Mouse (Mus musculus) hindbrain, embryonic 14.5 days (tissue): ENCODE results near the gene Prx. TPM values are rescaled to one million over a fixed set of nuclear protein-coding genes. Genes with fewer than 3 reads are reported as not detected.

Experiments
- ATAC-seq: fragments of 200-750 bp; cut with Nextera tagmentation; 2 replicates; pipeline ENCODE4 v1.8.0; 2017; ENCODE audit warnings: moderate number of reproducible peaks, mild to moderate bottlenecking, moderate TSS enrichment, moderate library complexity; ENCODE audit not compliant: low FRiP score
- DNase-seq: peaks from one replicate; pipeline ENCODE4 v3.0.0-alpha.2; 2015; ENCODE audit warnings: low spot score
- H3K27ac ChIP-seq: fragments of 300-500 bp; sonication (generic); 2 replicates; pipeline ENCODE4 v1.5.1; 2014; ENCODE audit warnings: mild to moderate bottlenecking, moderate library complexity
- H3K27me3 ChIP-seq: fragments of 300-500 bp; sonication (generic); 2 replicates; pipeline ENCODE4 v1.6.1; 2014; ENCODE audit warnings: mild to moderate bottlenecking, low read length, mixed read lengths; ENCODE audit not compliant: control insufficient read depth, insufficient read depth
- H3K36me3 ChIP-seq: fragments of 300-500 bp; sonication (generic); replicated peaks from 2 replicates; pipeline ENCODE4 v1.6.1; 2014; ENCODE audit not compliant: control insufficient read depth, insufficient read depth
- H3K4me1 ChIP-seq: fragments of 300-500 bp; sonication (generic); replicated peaks from 2 replicates; pipeline ENCODE4 v1.6.1; 2014; ENCODE audit warnings: antibody characterized with exemption, low read length, mixed read lengths; ENCODE audit not compliant: control insufficient read depth, insufficient read depth
- H3K4me2 ChIP-seq: fragments of 300-500 bp; sonication (generic); replicated peaks from 2 replicates; pipeline ENCODE4 v1.6.1; 2014; ENCODE audit warnings: mild to moderate bottlenecking, moderate library complexity
- H3K4me3 ChIP-seq: fragments of 300-500 bp; sonication (generic); replicated peaks from 2 replicates; pipeline ENCODE4 v1.5.1; 2014; ENCODE audit warnings: mild to moderate bottlenecking, low read length
- H3K9ac ChIP-seq: fragments of 300-500 bp; sonication (generic); 2 replicates; pipeline ENCODE4 v1.6.1; 2014
- H3K9me3 ChIP-seq: fragments of 300-500 bp; sonication (generic); 2 replicates; pipeline ENCODE4 v1.6.1; 2016; ENCODE audit warnings: low read length; ENCODE audit not compliant: control insufficient read depth
- WGBS: fragments of 180-500 bp; shearing (Covaris S2); extraction: QIAGEN DNeasy Blood & Tissue Kit; methylation state at CpG from one replicate; pipeline ENCODE4 v1.1.7; 2014; 5-methylcytosine and 5-hydroxymethylcytosine counted together
- polyA plus RNA-seq: library from polyadenylated mRNA; unstranded; fragments of >200 nt; fragmentation: Nextera tagmentation; extraction: Ambion mirVana; gene quantifications from 2 replicates; pipeline ENCODE4 v1.2.1, GENCODE M21; 2014

Gene Prx
- polyA plus RNA-seq, 1 experiment from 2014 or later, result 0.50 TPM

DNA sequence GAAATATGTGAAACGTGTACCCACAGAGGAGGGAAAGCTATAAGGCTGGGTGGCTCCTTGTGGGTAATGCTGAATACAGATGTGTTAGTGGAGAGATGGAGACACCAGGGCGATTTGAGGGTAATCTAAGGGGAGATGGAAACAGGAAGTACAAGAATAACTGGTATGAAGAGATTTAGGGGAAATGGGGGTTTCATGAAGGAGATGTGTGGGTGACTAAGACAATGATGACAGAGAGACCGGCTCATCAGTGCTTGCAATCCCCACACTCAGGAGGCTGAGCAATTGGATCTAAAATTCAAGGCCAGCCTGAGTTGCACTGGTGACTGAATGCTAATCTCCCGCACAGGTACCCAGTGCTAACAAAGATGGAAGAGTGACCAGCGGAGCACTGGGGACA lies 52.9 kb downstream of the Prx start:
- Histone ChIP-seq H3K9me3 (no peaks in the 10 kb centered on the region), H3K4me2 (peak overlapping the region; percentile 81), H3K4me3 (peak overlapping the region; percentile 76), H3K36me3 (peaks cover 8% of the 10 kb centered on the region), H3K27me3 (no peaks in the 10 kb centered on the region), H3K27ac (no peak overlapping the region), H3K9ac (peak overlapping the region; percentile 62; the same call in 1 of the 2 replicates), H3K4me1 (peaks cover 17% of the 10 kb centered on the region)
- ATAC-seq, result no peak
- no peak for DNase-seq
- 62% methylated on average over 5 of the region's 5 CpGs for WGBS

DNA sequence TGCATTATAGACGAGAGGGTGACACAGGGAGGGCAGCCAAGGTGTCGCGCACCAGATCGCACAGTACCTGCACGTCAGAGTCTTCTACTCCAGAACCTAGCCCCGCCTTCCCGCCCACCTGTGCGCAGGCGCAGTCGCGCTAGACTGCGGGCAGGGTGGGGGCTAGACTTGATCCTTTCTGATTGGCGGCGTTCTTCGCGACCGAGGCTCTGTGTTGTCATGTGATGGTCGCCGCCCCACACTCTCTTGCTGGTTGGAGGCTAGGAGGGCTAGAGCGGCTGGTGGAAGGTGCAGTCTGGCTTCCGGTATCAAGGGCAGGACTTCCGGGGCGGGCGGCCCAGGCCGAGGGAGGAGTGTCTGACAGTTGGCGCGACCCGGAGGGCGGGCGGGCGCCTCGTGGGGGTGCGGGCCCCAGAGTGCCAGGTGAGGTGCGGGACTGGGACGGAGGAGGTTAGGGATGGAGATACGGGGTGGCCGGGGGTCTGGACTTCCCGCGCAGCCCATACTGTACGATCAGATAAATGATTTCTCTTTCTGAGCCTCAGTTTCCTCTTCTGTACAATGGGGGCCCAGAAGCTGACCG lies 53.9 kb downstream of the Prx start, which contains the start of the genes Pld3 and 2310022A10Rik:
TSS of gene Pld3 (minus strand) at position 288 of the 583 bp plus-strand sequence.
TSS of gene 2310022A10Rik (plus strand) at position 303 of the 583 bp plus-strand sequence.
- WGBS, result under 1% methylated on average over 40 of the region's 41 CpGs
- Histone ChIP-seq H3K4me1 (peaks cover 17% of the 10 kb centered on the region), H3K27me3 (no peaks in the 10 kb centered on the region), H3K36me3 (peaks cover 8% of the 10 kb centered on the region), H3K4me2 (peak within 1 kb of the TSS; percentile 81), H3K27ac (no peak within 1 kb of the TSS; the same call in 1 of the 2 replicates), H3K4me3 (peak within 1 kb of the TSS; percentile 76), H3K9me3 (no peaks in the 10 kb centered on the region), H3K9ac (peak within 1 kb of the TSS; percentile 68)
- DNase-seq (peak; percentile 94), ATAC-seq (peak; percentile 100)

DNA sequence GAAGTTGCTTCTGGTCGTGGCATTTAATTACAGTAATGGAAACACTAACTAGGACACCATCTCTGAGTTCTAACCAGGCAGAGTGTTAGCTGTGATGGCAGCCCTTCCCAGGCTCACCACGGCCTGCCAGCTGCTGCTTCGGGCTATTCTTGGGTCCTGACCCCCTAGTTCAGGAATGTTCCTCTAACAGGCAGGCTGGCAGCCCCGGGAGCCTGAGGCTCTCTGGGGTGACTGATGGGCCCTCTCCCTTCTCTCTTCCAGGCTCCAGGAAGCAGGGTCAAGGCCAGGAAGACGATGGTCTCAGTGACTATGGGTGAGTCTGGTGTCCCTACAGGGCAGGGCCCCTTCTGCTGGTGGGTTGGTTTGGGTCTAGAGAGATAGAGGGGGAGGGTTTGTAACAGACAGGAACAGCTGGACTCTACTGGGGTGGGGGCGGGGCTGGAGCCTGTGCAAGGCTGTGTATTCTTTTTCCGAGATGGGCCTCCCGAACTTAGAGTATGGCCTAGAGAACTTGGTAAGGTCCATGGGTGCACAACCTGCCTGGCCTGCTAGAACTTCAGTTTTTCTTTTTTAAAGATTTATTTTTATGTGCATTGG lies 61.3 kb downstream of the Prx start:
- ATAC-seq (no peak), DNase-seq (no peak)
- Histone ChIP-seq H3K4me1 (no peaks in the 10 kb centered on the region), H3K36me3 (peaks cover 75% of the 10 kb centered on the region), H3K27ac (no peak overlapping the region), H3K9me3 (no peaks in the 10 kb centered on the region), H3K4me3 (no peak overlapping the region), H3K4me2 (no peak overlapping the region), H3K9ac (no peak overlapping the region), H3K27me3 (no peaks in the 10 kb centered on the region)
- 81% methylated on average over 8 of the region's 8 CpGs for WGBS

DNA sequence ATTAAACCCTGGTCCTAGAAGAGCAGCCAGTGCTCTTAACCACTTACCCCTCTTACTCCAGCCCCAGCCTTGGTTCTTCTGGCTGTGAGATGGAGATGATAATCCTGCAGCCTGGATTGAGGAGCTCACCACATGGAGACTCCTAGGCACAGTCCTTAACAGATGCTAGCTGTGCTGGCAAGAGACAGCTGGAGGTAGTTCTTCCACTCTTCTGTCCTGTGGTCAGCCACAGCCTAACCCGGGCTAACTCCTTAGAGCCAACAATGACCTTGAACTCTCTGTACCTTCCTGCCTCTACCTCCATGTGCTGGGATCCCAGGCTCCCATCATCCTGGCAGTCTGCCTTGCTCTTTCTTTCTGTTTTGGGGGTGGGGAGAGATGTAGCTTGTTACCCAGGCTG lies 61.9 kb downstream of the Prx start:
- WGBS, result 100% methylated on average over 1 of the region's 1 CpGs
- no peak for DNase-seq
- Histone ChIP-seq H3K9me3 (no peaks in the 10 kb centered on the region), H3K36me3 (peaks cover 79% of the 10 kb centered on the region), H3K27ac (no peak overlapping the region), H3K4me3 (no peak overlapping the region), H3K4me1 (no peaks in the 10 kb centered on the region), H3K4me2 (no peak overlapping the region), H3K27me3 (no peaks in the 10 kb centered on the region), H3K9ac (no peak overlapping the region)
- ATAC-seq, result no peak

Other genes starting within 250 kb of the Prx start
- gene Numbl, start 240.9 kb upstream of the Prx start, polyA plus RNA-seq, result 36.2 and 39.2 TPM in 2 replicates
- 10.4 TPM in 2 replicates for gene Ltbp4, start 161.6 kb upstream of the Prx start, polyA plus RNA-seq
- gene Shkbp1, start 143.3 kb upstream of the Prx start, polyA plus RNA-seq, result 30.6 and 34.6 TPM in 2 replicates
- not detected in 2 replicates for gene Gm20479, start 141.9 kb upstream of the Prx start, polyA plus RNA-seq
- 4.0 and 4.2 TPM in 2 replicates for gene Sptbn4, start 51.6 kb upstream of the Prx start, polyA plus RNA-seq
- gene Blvrb, start 51.3 kb upstream of the Prx start, polyA plus RNA-seq, result 17.7 and 25.4 TPM in 2 replicates
- gene Sertad3, start 25.6 kb upstream of the Prx start, polyA plus RNA-seq, result 8.4 and 9.3 TPM in 2 replicates
- gene Sertad1, start 12.4 kb upstream of the Prx start, polyA plus RNA-seq, result 7.9 and 8.9 TPM in 2 replicates
- 1.2 and 1.5 TPM in 2 replicates for gene Hipk4, start 23.9 kb downstream of the Prx start, polyA plus RNA-seq
- gene Pld3, start 53.9 kb downstream of the Prx start, polyA plus RNA-seq, result 156 and 193 TPM in 2 replicates
- 25.1 and 26.4 TPM in 2 replicates for gene 2310022A10Rik, start 53.9 kb downstream of the Prx start, polyA plus RNA-seq
- 51.1 and 62.7 TPM in 2 replicates for gene Akt2, start 92.2 kb downstream of the Prx start, polyA plus RNA-seq
- 98.6 and 100 TPM in 2 replicates for gene Ttc9b, start 154.6 kb downstream of the Prx start, polyA plus RNA-seq
- 23.5 and 27.2 TPM in 2 replicates for gene Map3k10, start 175.3 kb downstream of the Prx start, polyA plus RNA-seq
- 11.8 and 12.5 TPM in 2 replicates for gene Zfp607b, start 190.0 kb downstream of the Prx start, polyA plus RNA-seq
- gene Zfp60, start 232.1 kb downstream of the Prx start, polyA plus RNA-seq, result 92.5 and 99.3 TPM in 2 replicates